Mouse (Mus musculus) regulatory T cell (primary cell): ENCODE data around the gene Mapk9.

Experiments used
- in situ Hi-C: fragments of 300-600 bp; cut with MboI, MseI; formaldehyde crosslinking; loops from one replicate; pipeline ENCODE4 v1.15.1; 2025; ENCODE audit warnings: high pct_unique_total_duplicates

Gene Mapk9

DNA sequence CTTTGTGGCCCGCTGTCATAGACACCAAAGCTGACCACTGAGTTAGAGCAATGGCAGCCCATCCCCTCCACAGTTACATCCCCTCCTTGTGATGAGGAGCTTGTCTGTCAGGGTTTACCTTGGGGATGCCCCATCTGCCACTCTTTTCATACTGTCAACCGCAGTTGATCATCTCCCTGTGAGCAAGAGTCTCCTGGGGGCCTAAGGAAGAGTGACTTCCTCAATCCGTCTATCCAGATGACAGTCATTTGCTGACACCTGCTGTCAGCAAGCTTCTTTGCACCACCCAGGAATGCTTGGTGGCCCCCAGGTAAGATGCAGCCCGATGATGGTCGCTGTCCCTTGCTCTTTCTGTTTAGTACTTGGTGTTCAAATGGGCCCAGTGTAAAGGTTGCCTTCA lies 41.9 kb downstream of the Mapk9 start:
- in situ Hi-C loops = no loop called here

DNA sequence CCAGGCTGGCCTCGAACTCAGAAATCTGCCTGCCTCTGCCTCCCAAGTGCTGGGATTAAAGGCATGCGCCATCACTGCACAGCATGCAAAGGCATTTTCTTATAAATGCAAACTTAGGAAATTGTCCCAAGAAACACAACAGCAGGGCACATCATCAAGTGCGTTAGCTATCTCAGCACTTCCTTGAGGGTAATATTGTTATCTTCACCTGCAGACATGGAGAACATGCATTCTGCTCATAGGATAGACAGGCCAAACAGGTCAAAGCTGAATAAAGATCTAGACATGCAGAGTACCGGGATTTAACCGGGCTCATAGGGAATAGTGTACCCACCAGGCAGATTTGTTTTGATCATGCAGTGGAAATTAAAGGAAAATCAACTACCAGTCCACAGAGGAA lies 45.4 kb downstream of the Mapk9 start:
- in situ Hi-C loops = loop anchor here (5.0 kb wide), 1 partner anchor 65 kb away; no protein-coding TSS in a partner anchor

DNA sequence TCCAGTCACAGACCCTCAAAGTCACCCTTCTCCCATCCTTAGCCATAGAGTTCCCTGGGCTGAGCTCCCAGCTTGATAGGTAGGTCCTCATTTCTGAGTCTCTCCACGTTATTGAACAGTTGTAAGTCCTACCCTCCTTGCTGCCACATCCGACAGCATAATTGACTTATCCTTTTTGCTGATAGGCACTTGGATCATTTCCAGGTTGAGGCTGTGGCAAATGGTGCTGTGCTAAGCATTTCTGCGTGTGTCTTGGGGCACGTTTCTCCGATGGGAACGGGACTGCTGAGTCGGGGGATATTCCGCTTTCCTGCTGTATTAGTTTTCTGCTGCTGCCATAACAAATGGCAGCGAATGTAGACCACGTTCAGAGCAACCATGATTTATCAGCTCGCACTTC lies 47.3 kb downstream of the Mapk9 start:
- in situ Hi-C loops = loop anchor here (5.0 kb wide), 1 partner anchor 63 kb away; no protein-coding TSS in a partner anchor

DNA sequence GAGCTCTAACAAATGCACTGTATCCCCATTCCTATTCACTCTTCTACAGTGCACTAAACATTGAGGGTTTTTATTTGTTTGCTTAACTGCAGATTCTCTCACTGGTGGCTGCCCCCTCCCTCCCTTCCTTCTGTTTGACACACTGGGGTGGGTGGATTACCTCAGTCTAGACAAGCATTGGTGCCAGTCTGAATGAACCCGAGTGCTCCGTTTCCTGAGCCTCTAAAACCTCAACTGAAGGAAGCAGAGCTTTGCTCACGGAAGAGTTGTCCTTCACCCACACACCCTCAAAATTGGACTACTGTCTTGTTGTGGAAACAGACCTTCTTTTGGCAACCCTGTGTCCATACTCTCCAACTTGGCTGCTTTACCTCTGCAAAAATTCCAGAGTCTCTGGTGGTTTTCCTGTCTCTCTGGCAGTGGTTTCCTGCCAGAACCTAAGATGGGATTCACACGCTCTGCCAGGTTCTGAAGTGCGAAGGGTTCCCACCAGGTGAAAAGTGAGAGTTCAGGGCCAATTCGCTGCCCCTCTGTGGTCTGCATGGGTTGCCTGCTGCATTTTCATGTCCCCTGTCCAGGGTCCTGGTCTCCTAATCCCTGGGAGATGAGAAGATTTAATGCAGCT lies 49.5 kb downstream of the Mapk9 start:
- in situ Hi-C loops = no loop called here

DNA sequence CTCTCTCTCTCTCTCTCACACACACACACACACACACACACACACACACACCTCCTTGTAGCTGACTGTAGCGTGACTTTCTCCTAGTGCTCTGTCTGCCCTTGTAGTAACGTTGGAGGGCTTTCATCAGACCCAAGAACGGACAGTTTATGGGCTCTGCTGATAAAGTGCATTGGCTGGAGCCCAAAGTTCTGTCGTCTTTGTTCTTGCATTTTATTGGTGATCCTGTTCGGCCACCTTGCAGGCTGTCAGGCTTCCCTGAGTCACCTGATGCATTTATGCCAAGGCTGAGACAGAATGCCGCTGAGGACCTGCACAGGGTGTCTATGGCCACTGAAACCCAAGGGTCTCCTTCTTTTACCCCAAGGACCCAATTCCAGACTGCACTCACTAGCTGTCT lies 53.5 kb downstream of the Mapk9 start:
- in situ Hi-C loops = no loop called here

DNA sequence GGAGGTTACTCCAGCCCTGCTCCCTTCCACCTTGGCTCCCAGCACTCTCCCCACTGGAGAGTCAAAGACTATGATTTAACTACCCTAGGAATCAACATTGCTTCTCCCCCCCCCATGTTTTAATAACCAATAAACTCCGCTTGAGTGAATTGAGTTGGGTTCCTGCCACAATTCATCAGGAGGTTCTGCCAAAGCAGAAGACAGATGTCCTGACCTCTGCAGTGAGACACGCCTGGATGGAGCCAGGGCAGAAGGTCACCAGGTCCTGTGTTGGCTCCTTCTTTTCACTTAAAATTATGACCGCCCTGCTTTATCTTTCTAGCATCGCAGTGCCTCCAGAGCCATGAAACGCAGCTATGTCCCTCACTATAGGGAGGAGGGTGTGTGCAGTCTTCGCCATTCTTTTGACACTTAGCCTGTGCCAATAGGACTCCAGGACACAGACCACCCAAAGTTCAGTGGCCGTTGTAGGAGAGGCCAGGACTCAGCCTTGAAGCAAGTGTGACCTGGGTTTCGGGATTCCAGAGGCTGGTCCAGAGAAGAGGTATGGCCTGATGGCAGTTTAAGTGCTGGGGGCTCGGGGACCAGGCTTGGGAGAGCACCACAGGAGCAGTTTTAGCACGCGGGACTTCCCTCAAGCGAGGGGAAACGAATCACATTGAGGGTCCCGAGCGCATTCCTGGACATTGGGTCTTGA lies 54.6 kb downstream of the Mapk9 start:
- in situ Hi-C loops = no loop called here

DNA sequence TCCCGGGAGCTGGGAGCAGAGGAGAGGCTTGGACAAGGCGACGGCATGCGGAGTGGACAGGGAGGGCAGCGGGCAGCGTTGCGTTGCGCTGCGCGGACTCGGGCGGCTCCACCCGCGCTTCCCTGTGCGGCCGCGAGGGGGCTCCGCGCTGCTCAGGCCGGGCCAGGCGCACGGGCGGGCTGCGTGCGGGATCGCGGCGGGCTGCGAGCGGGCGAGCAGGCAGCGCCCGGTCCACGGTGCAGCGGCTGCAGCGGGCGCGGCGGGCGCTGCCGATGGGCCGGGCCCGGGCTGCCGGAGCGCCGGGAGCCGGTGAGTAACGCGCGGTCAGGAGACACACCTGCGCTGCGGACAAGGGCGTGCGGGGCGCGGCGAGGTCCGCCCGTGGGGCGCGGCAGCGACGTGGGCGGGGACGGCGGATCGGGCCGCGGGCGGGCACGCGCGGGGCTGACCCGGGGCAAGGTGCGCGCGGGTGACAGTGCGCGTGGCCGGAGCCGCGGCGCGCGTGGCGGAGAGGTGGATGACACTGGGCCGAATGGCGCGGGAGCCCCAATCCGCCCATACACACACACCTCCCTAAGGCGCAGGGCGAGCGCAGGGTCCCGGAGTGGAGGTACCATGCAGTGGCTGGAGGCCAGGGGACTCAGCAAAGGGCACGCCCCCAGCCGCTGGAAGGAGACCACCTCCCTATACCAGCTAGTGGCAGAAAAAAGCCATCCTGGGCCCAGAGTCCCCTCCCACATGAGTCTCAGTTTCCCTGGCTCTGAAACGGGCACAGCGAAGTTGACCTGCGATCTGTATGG lies 55.3 kb downstream of the Mapk9 start, which contains the start of gene Rasgef1c:
Rasgef1c (plus strand) TSS at position 177 of the 800 bp plus-strand sequence.
- in situ Hi-C loops = no loop called here

DNA sequence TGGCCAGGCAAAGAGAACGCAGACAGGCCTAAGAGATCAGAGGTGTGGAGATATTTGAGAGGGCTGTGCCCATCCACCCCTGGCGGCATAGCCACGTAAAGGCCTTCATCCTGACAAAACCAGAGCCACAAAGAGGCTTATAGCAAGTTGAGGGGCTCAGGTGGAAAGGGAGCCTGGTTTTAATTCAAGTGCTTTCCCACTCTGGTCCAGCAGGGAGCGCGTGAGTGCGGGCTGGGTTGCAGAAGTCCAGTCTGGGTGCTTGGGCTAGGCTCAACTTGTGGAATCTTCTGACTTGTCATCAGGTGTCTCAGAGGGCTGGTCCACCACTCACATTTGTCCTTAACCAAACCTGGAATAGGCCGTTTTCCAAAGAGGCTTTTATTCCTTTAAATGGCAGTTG lies 56.8 kb downstream of the Mapk9 start:
- in situ Hi-C loops = no loop called here

DNA sequence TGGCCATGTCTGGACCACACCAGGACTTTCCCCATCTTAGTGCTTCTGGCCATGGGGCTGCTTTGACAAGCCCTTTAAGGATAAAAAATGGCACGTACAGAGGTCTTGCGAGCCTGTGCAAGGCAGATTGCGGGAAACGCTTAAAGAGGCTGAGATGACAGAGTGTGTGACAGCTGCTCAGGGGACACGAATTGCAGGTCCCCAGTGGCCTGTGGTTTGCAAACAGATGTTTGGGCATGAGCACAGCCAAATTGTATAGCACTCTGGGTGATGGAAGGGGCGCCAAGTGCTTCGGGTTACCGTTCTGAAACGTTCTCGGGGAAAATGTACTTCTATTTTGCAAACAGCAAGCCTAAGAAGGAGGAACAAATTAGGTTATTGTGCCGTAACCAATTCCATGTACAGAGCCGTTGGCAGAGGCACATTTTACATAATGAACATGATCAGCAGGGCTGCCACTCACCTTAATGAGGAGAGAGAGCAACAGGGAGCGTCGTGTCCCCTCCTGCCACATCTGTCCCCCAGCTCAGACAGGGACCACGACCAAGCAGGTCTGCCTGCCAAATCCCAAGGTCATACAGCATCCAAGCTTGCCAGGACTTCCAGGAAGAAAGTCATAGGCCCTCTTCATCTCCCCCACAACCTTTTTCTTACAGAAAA lies 72.1 kb downstream of the Mapk9 start:
- in situ Hi-C loops = no loop called here

DNA sequence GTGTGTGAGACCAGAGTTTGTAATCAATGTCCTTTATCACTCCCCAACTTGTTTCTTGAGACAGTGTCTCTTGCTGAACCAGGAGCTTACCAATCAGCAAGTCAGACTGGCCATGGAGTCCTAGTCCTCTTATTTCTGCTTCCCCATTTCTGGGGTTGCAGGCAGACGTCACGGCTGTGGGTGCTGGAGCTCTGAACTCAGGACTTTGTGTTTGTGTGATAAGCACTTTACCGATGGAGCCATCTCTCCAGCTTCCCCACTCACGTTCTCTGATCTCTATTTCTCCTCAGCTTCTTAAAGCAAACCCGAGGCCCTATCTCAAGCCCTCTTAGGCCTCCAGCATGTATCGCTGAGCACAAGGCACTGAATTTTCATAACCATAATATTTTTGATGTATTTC lies 72.8 kb downstream of the Mapk9 start:
- in situ Hi-C loops = no loop called here

DNA sequence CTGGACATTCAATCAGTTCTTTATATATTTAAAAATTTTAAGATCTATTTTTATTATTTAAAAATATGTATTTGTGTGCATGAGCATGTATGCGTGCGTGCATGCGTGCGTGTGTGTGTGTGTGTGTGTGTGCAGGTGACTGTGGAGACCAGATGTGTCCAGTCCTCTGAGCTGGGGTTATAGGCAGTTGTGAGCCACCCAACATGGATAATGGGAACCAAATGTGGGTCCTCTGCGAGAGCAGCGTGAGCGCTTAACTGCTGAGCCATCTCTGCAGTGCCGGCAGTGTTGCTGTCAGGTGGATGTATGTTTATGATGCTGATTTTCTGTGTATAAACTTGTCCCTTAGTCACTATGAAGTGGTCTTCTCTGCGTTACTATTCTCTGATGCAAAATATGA lies 77.0 kb downstream of the Mapk9 start:
- in situ Hi-C loops = loop anchor here (5.0 kb wide), 1 partner anchor 39 kb away; no protein-coding TSS in a partner anchor

DNA sequence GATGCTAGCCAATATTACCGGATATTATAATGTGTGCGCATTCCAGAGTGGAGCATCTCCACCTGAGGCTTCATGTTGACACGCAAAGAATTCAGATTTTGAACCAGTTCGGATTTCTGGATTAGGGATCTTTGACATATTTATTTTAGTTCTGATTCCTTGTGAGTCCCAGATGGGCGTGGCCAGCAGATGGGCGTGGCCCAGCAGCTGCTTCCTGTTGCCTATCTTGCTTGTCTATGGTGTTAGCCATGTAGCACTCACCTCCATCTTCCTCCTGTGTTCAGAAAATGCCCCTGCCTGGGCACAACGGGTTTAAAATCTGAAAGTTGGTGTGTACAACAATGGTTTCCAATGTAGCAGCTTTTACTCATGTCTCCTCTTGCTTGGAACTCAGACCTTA lies 79.6 kb downstream of the Mapk9 start:
- in situ Hi-C loops = no loop called here

DNA sequence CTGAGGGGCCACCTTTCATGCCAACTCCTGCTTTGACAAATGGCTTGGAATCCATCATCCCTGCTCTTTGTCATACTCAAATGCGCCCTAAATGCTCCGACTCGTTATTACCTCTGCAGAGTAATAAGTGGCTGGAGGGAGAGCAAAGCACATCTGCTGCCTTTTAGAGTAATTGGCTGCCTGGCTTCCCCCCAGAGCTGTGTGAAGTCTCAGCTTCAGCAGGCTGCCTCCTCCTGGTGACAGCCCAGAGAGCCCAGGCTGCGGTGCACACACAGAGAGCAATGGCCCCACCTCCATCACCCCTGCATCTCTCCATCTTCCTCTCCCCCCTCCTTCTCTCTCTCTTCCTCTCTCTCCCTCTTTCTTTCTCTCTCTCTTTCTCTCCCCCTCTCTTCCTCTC lies 80.6 kb downstream of the Mapk9 start:
- in situ Hi-C loops = no loop called here

DNA sequence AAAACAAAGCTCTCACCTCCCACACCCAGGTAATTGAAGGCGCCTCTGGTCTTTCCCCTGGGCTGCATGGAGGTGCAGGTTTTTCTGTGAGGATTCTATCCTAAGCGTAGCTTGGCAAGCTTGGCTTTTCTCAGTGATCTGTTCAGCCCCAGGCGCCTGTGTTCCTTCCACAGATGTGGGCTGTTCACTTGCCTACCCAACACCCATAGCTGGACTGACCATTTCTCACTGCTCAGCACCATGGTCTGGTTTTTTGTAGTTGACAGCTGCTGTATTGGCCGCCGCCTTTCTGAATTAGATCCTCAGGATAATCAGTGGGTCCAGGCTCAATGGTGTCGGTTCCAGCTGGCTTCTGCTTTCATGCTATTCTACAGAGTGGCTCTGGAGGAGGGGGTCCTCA lies 81.1 kb downstream of the Mapk9 start:
- in situ Hi-C loops = no loop called here

DNA sequence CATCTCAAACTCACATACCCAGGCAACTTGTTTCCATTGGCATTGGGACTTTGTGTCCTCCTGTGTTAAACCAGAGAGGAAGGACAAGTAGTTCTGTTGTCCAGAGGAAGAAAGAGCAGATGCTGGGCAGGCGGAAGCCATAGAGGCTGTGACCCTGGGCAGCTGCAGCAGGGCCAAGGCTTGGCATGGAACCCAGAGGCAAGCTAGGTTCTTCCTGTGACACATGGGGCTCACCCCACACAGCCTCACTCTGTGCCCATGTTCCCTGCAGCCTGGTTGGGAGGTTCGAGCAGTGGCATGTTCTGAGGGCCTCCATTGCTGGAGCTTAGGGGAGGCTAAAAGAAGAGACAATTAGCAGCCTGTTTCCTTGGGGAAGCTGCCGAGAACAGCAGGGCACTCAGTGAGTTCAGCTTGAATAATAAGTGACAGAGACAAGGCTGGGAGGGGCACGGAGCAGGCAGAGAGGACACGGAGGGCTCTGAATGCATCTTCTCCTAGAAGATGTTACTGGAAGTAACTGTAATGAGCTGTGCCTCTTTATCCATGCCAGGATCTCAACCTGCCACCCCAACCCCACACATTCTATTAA lies 84.6 kb downstream of the Mapk9 start:
- in situ Hi-C loops = no loop called here

DNA sequence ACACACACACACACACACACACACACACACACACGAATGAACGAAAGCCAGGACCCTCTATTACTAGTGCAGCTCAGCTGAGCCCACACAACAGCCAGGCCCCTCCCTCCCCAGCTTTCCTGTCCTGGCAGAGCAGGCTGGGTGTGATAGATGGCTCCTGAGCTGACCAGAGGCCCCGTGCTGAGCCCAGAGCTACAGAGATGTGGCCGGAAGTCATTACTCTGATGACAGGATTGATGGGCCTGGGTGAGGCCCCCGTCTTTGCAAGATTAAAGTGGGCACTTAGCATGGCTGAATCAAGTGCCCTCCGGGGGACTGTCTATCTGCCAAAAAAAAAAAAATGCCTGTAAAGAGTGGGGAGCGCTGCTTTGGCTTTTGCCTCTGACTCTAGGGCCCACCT lies 85.3 kb downstream of the Mapk9 start:
- in situ Hi-C loops = no loop called here

DNA sequence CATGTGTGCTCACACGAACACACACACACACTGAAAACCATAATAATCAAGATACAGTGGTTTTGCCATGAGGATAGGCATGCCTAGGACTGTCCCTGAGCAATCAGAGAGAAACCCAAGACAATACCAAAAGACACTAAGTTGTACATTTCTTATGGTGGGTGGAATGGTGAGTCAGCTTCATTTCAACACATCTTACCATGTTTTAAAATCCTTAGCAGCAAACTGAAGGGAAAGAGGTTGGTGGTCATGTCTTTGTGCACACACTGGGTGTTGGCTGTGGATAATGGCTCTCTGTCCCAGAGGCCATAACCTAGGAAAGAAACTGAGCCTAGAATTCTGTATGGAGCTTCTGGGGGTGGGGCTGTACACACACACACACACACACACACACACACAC lies 87.3 kb downstream of the Mapk9 start:
- in situ Hi-C loops = no loop called here

DNA sequence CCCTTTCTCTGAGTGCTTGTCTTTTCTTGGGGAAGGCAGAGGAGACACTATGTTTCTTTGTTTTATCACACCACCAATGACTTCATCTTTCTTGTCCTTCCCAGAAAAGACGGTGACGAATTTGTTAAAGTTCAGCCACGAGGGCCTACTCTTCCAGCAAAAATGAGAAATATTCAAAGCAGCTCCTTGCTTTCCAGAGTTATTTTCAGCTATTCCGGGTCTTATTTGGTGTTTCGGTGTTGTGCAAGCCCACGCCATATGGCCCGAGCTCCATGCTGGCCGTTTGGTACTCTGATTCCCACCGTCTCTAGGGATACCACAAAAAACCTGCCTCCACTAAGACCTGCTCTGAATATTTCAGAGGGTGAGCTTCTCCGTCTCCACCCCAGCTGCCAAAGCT lies 87.8 kb downstream of the Mapk9 start:
- in situ Hi-C loops = no loop called here
